Mouse (Mus musculus) Muller cell, postnatal 12 days (primary cell): Measurements from ENCODE around the gene Cant1.

Source experiments
- DNase-seq: peaks from one replicate; pipeline ENCODE4 v3.0.0-alpha.2; 2015; ENCODE audit errors: inconsistent ontology term

Gene Cant1

GRCm38 (mm10) chr11:118418834-118419504, at the start of gene Cant1:
Cant1 (minus strand) TSS chr11:118419086.
- peak; percentile 98 for DNase-seq

DNA sequence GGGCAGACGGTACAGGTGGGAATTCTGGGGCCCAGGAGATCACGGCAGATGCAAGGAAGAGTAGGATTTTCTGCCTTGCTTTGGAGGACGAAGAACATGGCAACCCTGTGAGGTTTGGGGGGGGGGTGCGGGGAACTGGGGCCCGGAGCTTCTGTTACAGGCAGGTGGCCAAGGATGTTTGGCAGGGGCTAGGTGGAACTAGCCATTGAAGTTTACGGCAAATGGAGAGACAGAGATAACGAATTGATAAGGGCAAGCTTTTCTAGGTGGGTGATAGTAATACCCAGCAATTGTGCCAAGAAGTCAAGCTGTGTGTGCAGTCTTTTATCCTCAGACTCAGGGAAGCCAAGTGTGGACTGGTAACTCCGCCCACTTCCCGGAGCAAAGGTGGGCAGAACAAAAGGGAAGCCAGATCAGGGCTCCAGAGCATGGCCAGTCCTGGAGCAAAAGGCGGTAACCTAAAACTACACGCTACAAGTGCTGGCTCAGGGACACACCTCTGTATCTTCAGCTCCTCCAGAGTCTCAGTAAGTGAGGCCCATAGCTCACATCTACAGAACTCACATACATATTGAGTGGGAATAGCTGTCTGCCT, 48.7 kb upstream of the Cant1 start:
- DNase-seq = no peak

- DNase-seq = no peak
Observed at GRCm38 (mm10) chr11:118460280-118460679, 41.4 kb upstream of the Cant1 start.

GRCm38 (mm10) chr11:118459536-118459935, 40.6 kb upstream of the Cant1 start:
- no peak for DNase-seq

GRCm38 (mm10) chr11:118459051-118459450, 40.2 kb upstream of the Cant1 start:
- DNase-seq = no peak

GRCm38 (mm10) chr11:118456937-118457336, 38.1 kb upstream of the Cant1 start:
- no peak for DNase-seq

- no peak for DNase-seq
Observed at GRCm38 (mm10) chr11:118455788-118456187, 36.9 kb upstream of the Cant1 start.

DNA sequence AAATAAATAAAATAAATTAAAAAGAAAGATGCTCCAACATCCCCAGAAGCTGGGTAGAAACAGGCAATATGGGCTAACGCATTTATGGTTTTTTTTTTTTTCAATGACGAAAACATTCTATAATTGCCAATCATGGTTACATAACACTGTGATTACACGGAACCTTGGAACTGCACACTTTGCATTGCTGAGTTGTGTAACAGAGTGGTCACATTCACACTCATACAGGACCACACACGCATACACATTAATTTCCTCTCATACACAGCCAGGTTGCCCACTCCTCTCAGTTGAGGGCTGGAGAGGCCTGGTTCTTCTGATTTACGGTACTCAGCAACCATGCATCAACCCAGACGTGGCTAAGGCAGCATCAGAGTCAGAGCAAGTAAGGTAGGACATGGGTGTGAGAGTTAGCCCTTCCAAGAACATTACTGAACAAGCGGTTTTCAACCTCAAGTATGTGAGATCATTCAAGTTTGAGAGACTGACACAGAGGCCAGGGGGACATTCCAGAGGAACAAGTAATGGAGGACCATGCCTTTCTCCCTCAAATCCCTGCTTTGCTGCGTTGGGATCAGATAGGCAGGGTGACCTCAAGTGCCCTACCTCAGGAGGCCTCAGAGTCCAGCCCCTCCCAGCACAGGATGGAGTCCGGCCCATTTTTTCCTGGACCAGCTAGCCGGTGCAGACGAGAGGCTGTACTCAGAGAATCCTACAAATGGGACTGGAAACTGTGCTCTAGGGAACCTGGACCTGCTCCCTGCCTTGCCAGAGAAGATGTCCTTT, 35.2 kb upstream of the Cant1 start:
- DNase-seq = no peak

DNA sequence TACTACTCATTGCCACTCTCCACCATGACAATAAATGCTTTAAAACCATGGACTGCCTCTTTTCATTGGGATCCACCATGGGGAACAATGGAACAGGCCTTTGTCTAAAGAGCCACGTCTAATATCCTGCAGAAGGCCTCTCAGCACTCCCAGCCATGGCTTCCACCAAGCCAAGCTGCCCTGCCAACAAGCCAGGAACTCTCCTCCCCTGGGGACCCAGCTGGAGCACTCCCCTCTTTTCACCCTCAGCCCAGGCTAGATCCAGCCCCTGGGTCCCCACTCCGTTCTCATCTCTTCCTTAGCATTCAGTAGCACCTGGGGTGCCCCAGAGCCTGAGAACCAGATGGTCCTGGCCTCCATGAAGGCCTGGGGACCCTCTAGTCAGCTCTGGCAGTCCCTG, 34.1 kb upstream of the Cant1 start:
- DNase-seq = no peak

- no peak for DNase-seq
Observed at GRCm38 (mm10) chr11:118451211-118451610, 32.3 kb upstream of the Cant1 start.

DNA sequence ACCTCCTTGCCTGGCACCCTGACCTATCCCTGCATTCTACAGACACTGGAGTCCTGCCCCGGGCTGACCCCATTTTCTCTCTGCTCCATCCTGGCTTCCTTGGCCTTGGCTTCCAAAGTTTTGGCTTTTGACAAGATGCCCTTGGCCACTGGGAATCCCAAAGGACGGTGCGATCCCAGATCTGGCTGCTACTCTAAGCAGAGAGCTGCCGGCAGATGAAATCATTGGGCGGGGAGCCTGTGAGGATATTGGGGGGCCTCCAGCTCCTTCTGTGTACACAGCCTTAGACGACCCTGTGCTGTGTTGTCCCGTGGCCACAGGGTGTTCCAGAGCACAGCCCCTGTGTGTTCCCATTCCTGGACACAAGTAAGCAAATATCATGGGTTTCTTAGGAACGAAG, 29.5 kb upstream of the Cant1 start:
- no peak for DNase-seq

DNA sequence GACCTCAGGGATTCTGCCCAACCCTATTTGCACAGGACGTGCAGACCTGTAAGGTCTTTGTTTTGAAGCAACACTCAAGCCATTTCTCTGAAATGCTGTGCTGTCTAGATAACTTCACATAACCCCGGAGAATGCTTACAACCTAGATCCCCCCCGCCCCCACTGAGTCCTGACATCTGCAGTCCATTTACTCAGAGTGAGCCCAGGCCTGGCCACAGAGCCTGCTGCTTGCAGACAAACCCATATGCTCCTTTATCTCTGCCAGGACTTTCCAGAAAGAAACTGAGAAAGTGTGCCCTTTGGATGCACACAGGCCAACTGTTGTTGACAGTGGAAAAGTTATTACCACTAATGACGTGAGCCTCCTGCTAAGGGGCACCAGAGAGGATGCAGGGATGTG, 28.5 kb upstream of the Cant1 start:
- no peak for DNase-seq

- DNase-seq = peak; percentile 50
Observed at GRCm38 (mm10) chr11:118445843-118446242, 27.0 kb upstream of the Cant1 start.

GRCm38 (mm10) chr11:118443201-118443970, 24.5 kb upstream of the Cant1 start:
- DNase-seq = peak; percentile 72

DNA sequence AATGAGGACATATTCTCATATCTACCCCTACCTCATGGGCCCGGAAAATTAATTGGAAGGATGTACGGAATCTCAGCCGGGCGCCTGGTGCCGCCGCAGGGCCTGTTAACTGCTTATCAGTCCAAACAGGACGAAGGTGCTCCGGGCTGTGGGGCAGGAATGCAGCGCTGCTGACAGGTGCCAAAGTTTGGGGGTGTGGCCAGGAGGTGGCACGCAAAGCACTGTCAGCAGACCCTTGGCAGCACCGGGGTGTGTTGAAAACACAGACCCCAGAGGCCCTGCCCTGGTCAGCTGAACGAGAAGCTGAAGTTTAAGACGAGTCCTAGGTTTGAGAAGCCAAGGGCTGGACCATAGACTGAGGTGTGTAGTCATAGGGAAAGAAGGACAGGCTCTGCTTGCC, 23.8 kb upstream of the Cant1 start:
- no peak for DNase-seq

GRCm38 (mm10) chr11:118438665-118439414, 20.0 kb upstream of the Cant1 start:
- DNase-seq = peak; percentile 81

GRCm38 (mm10) chr11:118436471-118436935, 17.6 kb upstream of the Cant1 start:
- DNase-seq = peak; percentile 83

DNA sequence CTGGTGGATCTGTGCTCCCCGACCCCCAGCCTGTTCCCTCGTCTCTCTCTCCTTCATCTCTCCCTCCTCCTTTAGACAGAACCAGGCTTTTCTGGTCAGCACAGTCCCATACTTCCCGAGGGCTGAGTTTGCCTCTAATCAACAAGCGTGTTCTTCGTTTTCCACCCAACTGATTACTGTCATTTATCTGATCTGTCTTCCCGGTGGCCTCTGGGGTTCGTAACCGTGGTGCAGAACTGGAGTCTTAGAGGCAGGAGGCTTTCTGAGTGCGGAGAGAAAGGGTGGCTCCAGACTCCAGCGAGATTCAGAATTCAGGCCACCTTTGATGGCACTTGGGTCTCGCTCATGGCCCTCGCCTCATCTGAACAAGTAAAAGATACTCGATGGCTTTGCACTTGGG, 15.2 kb upstream of the Cant1 start:
- no peak for DNase-seq

DNA sequence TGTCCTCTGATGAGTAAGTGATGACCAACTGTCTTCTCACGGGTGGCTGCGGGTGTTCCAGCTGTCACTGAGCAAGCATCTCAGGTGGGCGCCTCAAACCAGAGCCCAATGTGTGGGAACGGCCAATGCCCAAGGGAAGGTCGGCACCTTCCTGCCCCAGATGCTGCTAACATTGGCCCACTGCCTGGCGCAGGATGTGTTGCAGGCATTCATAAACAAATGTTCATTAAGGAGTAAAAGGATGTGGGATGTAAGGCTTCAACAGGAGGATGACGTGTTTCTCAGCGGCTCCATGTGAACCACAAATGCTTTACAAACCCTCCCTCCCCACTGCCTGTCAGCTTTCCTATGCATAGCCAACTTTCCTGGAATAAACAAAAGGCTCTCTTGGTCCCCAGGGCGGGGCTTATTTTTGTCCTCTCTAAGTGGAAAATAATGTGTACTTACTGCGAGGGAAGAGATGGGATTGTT, 14.5 kb upstream of the Cant1 start:
- DNase-seq = peak; percentile 70

GRCm38 (mm10) chr11:118431100-118431948, 12.4 kb upstream of the Cant1 start:
- peak; percentile 72 for DNase-seq
